Mouse (Mus musculus): ENCODE data around the gene Mybpc2. TPM values are rescaled to one million over a fixed set of nuclear protein-coding genes. Genes with fewer than 3 reads are reported as not detected.

Gene Mybpc2
- total RNA-seq, 2 experiments from 2014 or later: 0.48 TPM; not detected in 1

Other genes with a start within 250 kb of the Mybpc2 start
- 0.74 and 0.77 TPM in 2 replicates for gene Clec11a, start 217.8 kb downstream of the Mybpc2 start, total RNA-seq (2014; fragmentation: Nextera tagmentation)
- 1.7 and 4.3 TPM in 2 replicates for gene Clec11a, start 217.8 kb downstream of the Mybpc2 start, total RNA-seq (2017)
- gene Shank1, start 214.4 kb downstream of the Mybpc2 start, total RNA-seq (2014; fragmentation: Nextera tagmentation): 0.22 and 1.3 TPM in 2 replicates
- gene Shank1, start 214.4 kb downstream of the Mybpc2 start, total RNA-seq (2017): 0.27 TPM in 1 of 2 replicates, not detected in the other
- not detected in 2 replicates for gene Syt3, start 140.6 kb downstream of the Mybpc2 start, total RNA-seq (2014; fragmentation: Nextera tagmentation)
- gene Syt3, start 140.6 kb downstream of the Mybpc2 start, total RNA-seq (2017): 0.61 TPM in 1 of 2 replicates, not detected in the other
- not detected in 2 replicates for gene 1700008O03Rik, start 138.8 kb downstream of the Mybpc2 start, total RNA-seq (2014; fragmentation: Nextera tagmentation)
- 0.65 TPM in 1 of 2 replicates, not detected in the other for gene 1700008O03Rik, start 138.8 kb downstream of the Mybpc2 start, total RNA-seq (2017)
- gene Lrrc4b, start 95.6 kb downstream of the Mybpc2 start, total RNA-seq (2014; fragmentation: Nextera tagmentation): not detected in 2 replicates
- not detected in 2 replicates for gene Lrrc4b, start 95.6 kb downstream of the Mybpc2 start, total RNA-seq (2017)
- gene Aspdh, start 59.3 kb downstream of the Mybpc2 start, total RNA-seq (2014; fragmentation: Nextera tagmentation): not detected in 2 replicates
- gene Aspdh, start 59.3 kb downstream of the Mybpc2 start, total RNA-seq (2017): not detected in 2 replicates
- gene Josd2, start 56.7 kb downstream of the Mybpc2 start, total RNA-seq (2014; fragmentation: Nextera tagmentation): 73.4 and 96.5 TPM in 2 replicates
- 25.0 and 30.6 TPM in 2 replicates for gene Josd2, start 56.7 kb downstream of the Mybpc2 start, total RNA-seq (2017)
- gene Emc10, start 28.1 kb downstream of the Mybpc2 start, total RNA-seq (2014; fragmentation: Nextera tagmentation): 62.8 and 83.9 TPM in 2 replicates
- gene Emc10, start 28.1 kb downstream of the Mybpc2 start, total RNA-seq (2017): 30.1 and 31.1 TPM in 2 replicates
- not detected in 2 replicates for gene Fam71e1, start 28.1 kb downstream of the Mybpc2 start, total RNA-seq (2014; fragmentation: Nextera tagmentation)
- 0.75 TPM in 1 of 2 replicates, not detected in the other for gene Fam71e1, start 28.1 kb downstream of the Mybpc2 start, total RNA-seq (2017)
- 0.67 and 4.7 TPM in 2 replicates for gene Spib, start 7.4 kb upstream of the Mybpc2 start, total RNA-seq (2014; fragmentation: Nextera tagmentation)
- not detected in 2 replicates for gene Spib, start 7.4 kb upstream of the Mybpc2 start, total RNA-seq (2017)
- 194 and 214 TPM in 2 replicates for gene Pold1, start 24.2 kb upstream of the Mybpc2 start, total RNA-seq (2014; fragmentation: Nextera tagmentation)
- gene Pold1, start 24.2 kb upstream of the Mybpc2 start, total RNA-seq (2017): 61.0 and 90.8 TPM in 2 replicates
- gene Nr1h2, start 29.3 kb upstream of the Mybpc2 start, total RNA-seq (2014; fragmentation: Nextera tagmentation): 68.7 and 69.2 TPM in 2 replicates
- 28.8 and 59.9 TPM in 2 replicates for gene Nr1h2, start 29.3 kb upstream of the Mybpc2 start, total RNA-seq (2017)
- gene Napsa, start 47.7 kb upstream of the Mybpc2 start, total RNA-seq (2014; fragmentation: Nextera tagmentation): 5.3 and 10.3 TPM in 2 replicates
- 2.0 and 11.0 TPM in 2 replicates for gene Napsa, start 47.7 kb upstream of the Mybpc2 start, total RNA-seq (2017)
- gene Kcnc3, start 66.0 kb upstream of the Mybpc2 start, total RNA-seq (2014; fragmentation: Nextera tagmentation): 1.9 and 7.9 TPM in 2 replicates
- 0.11 TPM in 1 of 2 replicates, not detected in the other for gene Kcnc3, start 66.0 kb upstream of the Mybpc2 start, total RNA-seq (2017)
- not detected in 2 replicates for gene Myh14, start 146.2 kb upstream of the Mybpc2 start, total RNA-seq (2014; fragmentation: Nextera tagmentation)
- gene Myh14, start 146.2 kb upstream of the Mybpc2 start, total RNA-seq (2017): not detected in 2 replicates
- gene Izumo2, start 184.1 kb upstream of the Mybpc2 start, total RNA-seq (2014; fragmentation: Nextera tagmentation): not detected in 2 replicates
- not detected in 2 replicates for gene Izumo2, start 184.1 kb upstream of the Mybpc2 start, total RNA-seq (2017)
- 34.2 and 43.8 TPM in 2 replicates for gene Vrk3, start 223.8 kb upstream of the Mybpc2 start, total RNA-seq (2014; fragmentation: Nextera tagmentation)
- gene Vrk3, start 223.8 kb upstream of the Mybpc2 start, total RNA-seq (2017): 51.5 and 81.2 TPM in 2 replicates
- gene Zfp473, start 226.4 kb upstream of the Mybpc2 start, total RNA-seq (2014; fragmentation: Nextera tagmentation): 0.22 and 2.0 TPM in 2 replicates
- 6.5 TPM in 1 of 2 replicates, not detected in the other for gene Zfp473, start 226.4 kb upstream of the Mybpc2 start, total RNA-seq (2017)